Mouse (Mus musculus) spleen, adult 2 months (tissue): ENCODE data around the gene Klhl36. TPM values are rescaled to one million over a fixed set of nuclear protein-coding genes. Genes with fewer than 3 reads are reported as not detected.

ENCODE experiments used
- DNase-seq, 2 experiments: peaks; one replicate each; pipeline versions ENCODE4 v3.0.0 to v3.0.0-alpha.2; 2012 to 2021; ENCODE audit warnings: low spot score in 2 of 2, low read depth in 1 of 2
- H3K27ac ChIP-seq: fragments of 200-500 bp; 2 replicates; pipeline ENCODE4 v1.5.1; 2012; ENCODE audit warnings: low read length, inconsistent platforms; ENCODE audit not compliant: insufficient read depth
- H3K27me3 ChIP-seq: fragments of 200-500 bp; 2 replicates; pipeline ENCODE4 v1.6.1; 2012; ENCODE audit warnings: mild to moderate bottlenecking, moderate library complexity, low read length, inconsistent platforms; ENCODE audit not compliant: control insufficient read depth, insufficient read depth
- H3K36me3 ChIP-seq: fragments of 200-500 bp; 2 replicates; pipeline ENCODE4 v1.6.1; 2012; ENCODE audit warnings: mild to moderate bottlenecking, low read length, inconsistent platforms; ENCODE audit not compliant: control insufficient read depth, insufficient read depth
- H3K4me1 ChIP-seq: fragments of 200-500 bp; 2 replicates; pipeline ENCODE4 v1.6.1; 2011; ENCODE audit warnings: inconsistent platforms; ENCODE audit not compliant: control insufficient read depth, insufficient read depth, insufficient read length
- H3K4me3 ChIP-seq: fragments of 200-500 bp; 2 replicates; pipeline ENCODE4 v1.5.1; 2011; ENCODE audit warnings: mild to moderate bottlenecking, inconsistent platforms; ENCODE audit not compliant: insufficient read depth, insufficient read length; ENCODE audit errors: extremely low read depth
- CTCF ChIP-seq: fragments of 200-500 bp; IDR thresholded peaks from 2 replicates; pipeline ENCODE4 v1.5.1; 2011; ENCODE audit warnings: mild to moderate bottlenecking, inconsistent platforms; ENCODE audit not compliant: insufficient read depth, insufficient read length, insufficient replicate concordance; ENCODE audit errors: extremely low read depth
- POLR2A ChIP-seq: fragments of 200-500 bp; IDR thresholded peaks from 2 replicates; pipeline ENCODE4 v1.6.1; 2011; ENCODE audit warnings: low read depth, low read length, inconsistent platforms
- WGBS: fragments of 180-500 bp; shearing (Covaris S2); methylation state at CpG from one replicate; pipeline ENCODE4 v1.1.7; 2018; 5-methylcytosine and 5-hydroxymethylcytosine counted together
- polyA plus RNA-seq: library from polyadenylated mRNA; depleted of rRNA; stranded (reverse); fragments of >200 nt; gene quantifications from 2 replicates; pipeline ENCODE4 v1.2.3, GENCODE M21; 2012; rRNA removed

Gene Klhl36
- polyA plus RNA-seq = 27.2 and 54.6 TPM in 2 replicates

DNA sequence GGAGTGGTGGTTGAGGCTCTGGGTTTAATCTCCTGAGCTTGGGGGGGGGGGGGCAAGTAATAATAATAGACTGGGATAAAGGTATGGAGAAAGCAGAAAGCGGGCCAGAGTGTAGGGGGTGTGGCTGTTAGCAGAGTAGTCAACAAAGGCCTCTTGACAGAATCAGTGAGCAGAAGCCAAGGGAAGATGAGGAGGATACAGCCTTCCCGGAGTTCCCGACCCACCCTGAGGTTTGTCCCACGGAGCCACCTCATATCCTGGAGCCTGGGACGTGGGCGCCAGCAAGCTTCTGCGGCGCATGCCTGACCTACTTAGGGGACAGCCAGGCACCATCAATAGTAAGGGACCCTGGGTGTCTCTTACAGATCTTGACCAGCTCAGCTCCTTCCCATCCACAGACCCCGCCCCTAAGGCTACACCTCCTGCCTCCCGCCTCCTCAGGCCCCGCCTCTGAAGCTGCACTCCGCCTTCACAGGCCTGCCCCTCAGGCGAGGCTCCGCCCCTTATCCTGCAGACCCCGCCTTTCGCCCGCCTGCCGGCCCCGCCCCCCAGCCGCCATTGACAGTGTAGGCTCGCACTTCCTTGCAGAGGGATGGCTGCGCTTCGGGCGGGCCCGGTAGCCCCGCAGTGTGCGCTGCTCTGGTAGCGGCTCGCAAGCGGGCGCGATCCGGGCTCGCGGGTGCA is at the start of gene Klhl36:
Gene Klhl36 (plus strand): TSS at position 561 of the 684 bp plus-strand sequence.
- Histone ChIP-seq H3K4me1 (no peaks in the 10 kb centered on the region; the same call in 1 of the 2 replicates), H3K4me3 (peak within 1 kb of the TSS; percentile 71), H3K36me3 (no peaks in the 10 kb centered on the region; the same call in 1 of the 2 replicates), H3K27ac (peak within 1 kb of the TSS; percentile 38), H3K27me3 (no peaks in the 10 kb centered on the region)
- TF ChIP-seq POLR2A = peak; percentile 60
- TF ChIP-seq CTCF = no peak
- peak; percentile 79 to 98 for DNase-seq
- 3% methylated on average over 35 of the region's 35 CpGs for WGBS

DNA sequence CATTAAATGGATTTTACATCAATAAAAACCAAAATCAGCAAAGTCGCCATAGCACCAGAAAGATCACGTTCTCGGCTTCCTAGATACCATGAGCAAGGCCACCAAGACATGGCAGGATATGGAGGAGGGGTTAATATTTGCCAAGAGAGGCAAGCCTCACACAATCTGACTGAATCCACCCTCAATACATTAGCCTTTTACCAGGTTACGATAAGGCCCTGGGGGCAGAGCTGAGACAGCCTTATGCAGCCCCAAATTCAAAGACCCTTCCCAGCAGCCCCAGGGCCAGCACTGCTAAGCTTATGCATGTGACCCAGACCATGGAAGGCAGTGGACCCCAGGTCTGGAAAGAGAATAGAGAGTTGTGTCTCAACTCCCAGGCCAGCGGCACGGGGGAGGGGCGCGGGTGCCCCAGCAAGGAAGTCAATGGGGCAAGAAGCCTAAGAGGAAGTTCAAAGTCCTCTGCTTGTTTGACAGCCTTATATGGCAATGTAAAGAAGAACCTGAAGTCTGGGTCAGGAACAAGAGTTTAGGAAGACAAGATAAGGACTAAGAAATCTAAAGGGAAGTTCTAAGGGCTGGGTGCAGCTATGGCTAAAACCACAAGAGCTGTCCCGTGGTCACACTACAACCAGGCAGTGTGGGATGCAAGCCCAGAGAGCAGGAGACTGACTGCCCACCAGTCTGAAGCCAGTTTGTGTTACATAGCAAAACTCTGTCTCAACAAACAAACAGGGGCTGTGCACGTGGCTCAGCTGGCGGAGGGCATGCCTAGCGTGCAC is 49.2 kb upstream of the Klhl36 start:
- H3K4me3 ChIP-seq = peak overlapping the region; percentile 27; the same call in 1 of the 2 replicates
- DNase-seq = peak; percentile 47 to 80

DNA sequence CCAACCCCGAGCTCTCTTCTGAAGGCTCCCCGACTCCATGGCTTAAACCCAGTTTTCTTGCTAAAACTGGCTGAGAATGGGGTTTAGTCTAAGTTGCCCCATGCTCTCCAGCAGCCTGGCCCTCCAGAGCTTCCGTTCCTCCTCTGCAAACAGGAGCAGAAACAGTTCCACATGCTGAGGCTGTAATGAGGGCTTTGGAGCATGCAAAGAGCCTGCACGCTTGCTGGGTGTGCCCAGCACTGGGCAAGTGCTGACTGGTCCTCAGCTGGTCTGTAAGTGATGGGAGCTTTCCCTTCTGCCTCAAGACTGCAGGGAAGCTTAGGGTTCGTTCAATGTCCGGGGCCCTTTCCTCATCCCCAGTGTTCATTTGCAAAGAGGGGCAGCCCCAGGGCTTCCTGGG is 45.8 kb upstream of the Klhl36 start:
- TF ChIP-seq CTCF (no peak), POLR2A (no peak)
- Histone ChIP-seq H3K4me3 (no peak overlapping the region), H3K36me3 (peaks cover 23% of the 10 kb centered on the region), H3K27ac (peak overlapping the region; percentile 11; the same call in 1 of the 2 replicates), H3K4me1 (peaks cover 30% of the 10 kb centered on the region), H3K27me3 (no peaks in the 10 kb centered on the region)
- WGBS = 88% methylated on average over 6 of the region's 6 CpGs
- DNase-seq = no peak

More for the DNA sequence above, 49.2 kb upstream of the Klhl36 start:
- Histone ChIP-seq H3K27me3 (no peaks in the 10 kb centered on the region), H3K36me3 (peaks cover 23% of the 10 kb centered on the region), H3K27ac (peak overlapping the region; percentile 79), H3K4me1 (peaks cover 30% of the 10 kb centered on the region)
- 22% methylated on average over 12 of the region's 12 CpGs for WGBS
- TF ChIP-seq POLR2A (no peak), CTCF (no peak)

DNA sequence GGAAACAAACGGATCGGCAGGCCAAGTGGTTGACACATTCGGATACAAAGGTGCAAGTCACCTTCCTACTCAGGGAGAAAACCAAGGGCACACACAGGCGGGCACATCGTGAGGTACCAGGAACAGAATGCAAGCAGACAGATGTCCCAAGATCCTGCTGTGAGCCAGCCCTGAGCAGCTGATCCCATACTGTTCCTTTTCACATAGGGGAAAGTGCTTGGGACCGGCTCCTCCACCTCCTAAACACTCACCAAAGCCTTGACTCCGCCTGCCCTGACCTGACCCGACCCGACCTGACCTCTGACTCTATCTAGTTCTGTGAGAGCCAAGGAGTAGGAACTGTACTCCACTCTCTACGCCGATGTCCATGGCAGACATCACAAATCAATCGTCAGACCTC is 44.6 kb upstream of the Klhl36 start:
- H3K27me3 ChIP-seq = no peaks in the 10 kb centered on the region
- H3K27ac ChIP-seq = peak overlapping the region; percentile 17; the same call in 1 of the 2 replicates
- TF ChIP-seq CTCF (no peak), POLR2A (no peak)
- WGBS = 56% methylated on average over 12 of the region's 12 CpGs
- peaks cover 30% of the 10 kb centered on the region for H3K36me3 ChIP-seq
- no peak overlapping the region for H3K4me3 ChIP-seq
- no peak for DNase-seq
- peaks cover 23% of the 10 kb centered on the region for H3K4me1 ChIP-seq

DNA sequence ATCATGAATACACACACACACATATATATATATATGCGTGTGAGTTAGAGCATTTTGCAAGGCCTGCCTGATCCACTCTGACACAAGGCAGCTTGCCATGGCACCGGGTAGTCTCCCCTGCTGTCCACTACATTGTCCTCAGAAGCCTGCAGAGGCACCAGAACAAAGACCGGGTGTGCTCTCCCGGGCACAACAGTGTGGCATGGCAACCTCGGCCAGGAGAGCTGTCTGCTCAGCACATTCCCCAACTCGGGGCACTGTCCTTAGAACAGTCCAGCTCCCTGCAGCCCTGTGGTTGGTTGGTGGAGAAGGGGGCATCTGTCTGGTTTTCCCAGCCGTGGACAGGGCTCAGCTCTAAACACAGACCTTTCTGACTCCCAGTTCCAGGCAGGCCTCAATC is 42.8 kb upstream of the Klhl36 start:
- 84% methylated on average over 7 of the region's 7 CpGs for WGBS
- no peak overlapping the region for H3K4me3 ChIP-seq
- peaks cover 7% of the 10 kb centered on the region; the same call in 1 of the 2 replicates for H3K4me1 ChIP-seq
- TF ChIP-seq CTCF = no peak
- TF ChIP-seq POLR2A = no peak
- H3K27ac ChIP-seq = no peak overlapping the region
- no peak for DNase-seq
- H3K27me3 ChIP-seq = no peaks in the 10 kb centered on the region
- peaks cover 40% of the 10 kb centered on the region for H3K36me3 ChIP-seq

- TF ChIP-seq CTCF (no peak), POLR2A (no peak)
- WGBS = 91% methylated on average over 8 of the region's 8 CpGs
Observed at GRCm38 (mm10) chr8:119819976-119820375, 42.1 kb upstream of the Klhl36 start.

More at GRCm38 (mm10) chr8:119819976-119820375, 42.1 kb upstream of the Klhl36 start:
- Histone ChIP-seq H3K4me3 (no peak overlapping the region), H3K27me3 (no peaks in the 10 kb centered on the region), H3K4me1 (peaks cover 2% of the 10 kb centered on the region; the same call in 1 of the 2 replicates), H3K27ac (no peak overlapping the region), H3K36me3 (peaks cover 40% of the 10 kb centered on the region)
- no peak for DNase-seq
